Mouse (Mus musculus) left cerebral cortex, adult 18-20 months (tissue): ENCODE results near the gene Ccdc80. TPM values are rescaled to one million over a fixed set of nuclear protein-coding genes. Genes with fewer than 3 reads are reported as not detected.

ENCODE experiments used
- DNase-seq, 2 experiments: peaks; one replicate each; pipeline ENCODE4 v3.0.0; 2021 to 2022; ENCODE audit warnings: low spot score in 2 of 2, mixed read lengths in 1 of 2
- total RNA-seq, 2 experiments: library from RNA; stranded (reverse); gene quantifications; 2 replicates each; pipeline ENCODE4 v1.2.3; 2021

Gene Ccdc80
- total RNA-seq, 2 experiments from 2014 or later, result 5.2 to 5.8 TPM

- DNase-seq, result peak; percentile 27 to 44
Measured at GRCm38 (mm10) chr16:45110498-45110897, 17.3 kb downstream of the Ccdc80 start.

DNA sequence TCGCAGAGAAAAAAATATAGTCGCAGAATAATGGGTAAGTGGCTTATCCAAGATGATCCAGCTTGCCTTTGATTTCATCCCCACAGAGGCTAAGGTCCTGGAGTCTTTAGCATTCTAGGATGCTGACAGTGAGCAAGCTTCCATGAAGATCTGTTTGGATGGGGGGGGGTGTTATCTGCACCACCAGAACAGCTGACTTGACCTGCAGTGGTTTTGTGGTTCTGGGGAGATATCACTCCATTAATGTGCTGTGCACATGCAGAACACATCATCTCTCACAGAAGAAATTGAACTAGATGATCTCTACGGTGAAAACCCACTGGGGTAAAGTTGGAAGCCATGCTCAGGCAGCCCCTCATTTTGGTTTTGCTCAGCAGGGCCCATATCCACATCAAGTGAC is 24.0 kb downstream of the Ccdc80 start:
- no peak for DNase-seq

DNA sequence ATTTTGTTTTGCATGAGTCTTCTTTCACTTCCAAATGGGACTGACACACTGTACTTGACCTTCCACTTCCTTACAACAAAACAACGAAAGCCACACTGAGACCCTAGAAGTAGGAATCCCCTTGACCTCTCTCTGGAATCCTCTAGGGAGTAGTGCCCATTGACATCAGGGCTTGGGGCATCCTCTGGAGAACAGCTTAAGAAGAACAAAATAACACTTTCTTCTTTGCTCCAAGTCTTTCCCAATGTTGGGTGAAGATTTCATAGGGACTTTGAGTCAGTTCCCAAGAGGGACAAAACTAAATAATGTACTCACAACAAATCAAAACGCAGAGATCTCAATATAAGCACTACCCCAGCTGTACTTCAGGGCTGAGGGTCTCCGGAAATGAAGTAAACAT is 25.6 kb downstream of the Ccdc80 start:
- no peak for DNase-seq

- DNase-seq, result peak in 1 of 2 experiments; percentile 23
Measured at GRCm38 (mm10) chr16:45120844-45121425, 27.7 kb downstream of the Ccdc80 start.

DNA sequence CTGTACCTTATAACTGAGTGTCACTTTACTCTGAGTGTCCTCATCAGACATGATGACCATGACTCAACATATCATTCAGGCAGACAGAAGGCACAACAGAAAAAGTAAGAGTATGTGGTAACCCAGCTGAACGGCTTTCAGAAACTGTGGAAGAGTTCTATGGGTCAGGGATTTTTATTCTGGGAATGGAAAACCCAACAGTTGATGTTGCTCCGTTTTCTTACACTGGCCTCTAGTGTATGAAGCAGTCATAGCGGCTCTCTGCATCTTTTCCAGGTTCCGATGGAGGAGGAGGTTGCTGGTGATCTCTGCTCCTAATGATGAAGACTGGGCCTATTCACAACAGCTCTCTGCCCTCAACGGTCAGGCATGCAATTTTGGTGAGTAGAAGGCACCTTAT is 29.4 kb downstream of the Ccdc80 start:
- DNase-seq, result peak; percentile 11 to 30

- DNase-seq, result no peak
Measured at GRCm38 (mm10) chr16:45124230-45125203, 31.3 kb downstream of the Ccdc80 start.

- DNase-seq, result peak; percentile 43 to 63
Measured at GRCm38 (mm10) chr16:45127936-45128710, 34.9 kb downstream of the Ccdc80 start.

GRCm38 (mm10) chr16:45141711-45142110 is 48.5 kb downstream of the Ccdc80 start:
- no peak for DNase-seq

DNA sequence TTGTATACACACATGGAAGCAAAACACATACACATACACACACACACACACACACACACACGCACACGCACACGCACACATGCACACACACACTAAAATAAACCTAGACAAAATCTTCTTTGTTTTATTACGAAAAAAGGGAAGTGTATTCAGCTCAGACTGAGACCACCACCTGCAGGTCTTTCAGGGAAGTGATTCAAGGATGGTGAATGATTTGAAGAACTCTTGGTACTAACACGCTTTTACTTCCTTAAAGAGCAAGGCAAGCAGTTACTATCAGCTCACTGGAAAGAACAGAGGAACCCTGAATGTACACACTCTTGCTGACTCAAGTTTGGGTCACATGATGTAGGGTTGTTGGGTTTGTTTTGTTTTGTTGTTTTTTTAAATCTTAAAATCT is 49.4 kb downstream of the Ccdc80 start:
- DNase-seq, result no peak

DNA sequence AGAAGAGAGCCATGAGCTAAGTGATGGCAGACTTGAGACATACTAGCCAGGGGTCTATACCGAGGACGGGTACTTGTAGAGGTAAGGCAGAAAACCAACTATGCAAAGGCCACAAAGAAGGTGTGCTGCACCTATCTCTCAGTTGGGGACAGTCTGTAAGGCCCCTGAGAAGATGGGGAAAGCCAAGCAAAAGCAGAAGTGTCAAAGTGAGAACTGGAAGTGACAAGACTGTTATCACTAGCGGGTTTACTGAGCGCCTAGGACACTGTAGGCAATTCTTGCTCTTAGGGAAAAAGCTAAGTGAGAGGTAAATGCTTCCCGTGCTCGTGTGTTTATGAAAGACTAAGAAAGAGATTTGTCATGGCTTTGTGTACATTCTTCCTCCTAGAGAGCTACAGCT is 51.9 kb downstream of the Ccdc80 start:
- no peak for DNase-seq

DNA sequence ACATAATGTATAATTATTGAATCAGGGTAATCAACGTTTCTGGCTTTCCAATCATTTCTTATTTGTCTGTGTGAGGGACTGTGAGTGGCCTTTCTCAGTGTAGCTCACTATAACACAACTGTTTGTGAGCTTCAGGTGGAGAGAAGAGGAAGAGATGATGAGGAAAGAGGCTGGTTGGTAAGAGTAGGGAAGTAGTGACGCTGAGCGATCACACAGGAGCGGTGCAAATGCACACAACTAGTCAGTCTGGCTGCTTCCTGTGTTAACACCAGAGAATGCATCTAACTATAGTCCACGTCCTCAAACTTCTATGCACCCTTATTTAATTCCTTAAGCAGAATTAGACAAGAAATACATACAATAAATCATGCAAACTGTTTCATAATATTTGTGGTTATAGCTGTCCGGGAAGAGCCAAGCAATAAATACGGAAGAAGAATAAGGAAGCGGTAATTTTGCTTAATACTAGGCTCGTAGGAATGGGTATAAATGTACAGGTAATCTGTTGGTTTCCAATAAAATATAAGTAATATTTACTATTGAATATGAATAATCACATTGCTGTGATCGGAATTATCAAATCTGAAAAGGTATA is 55.4 kb downstream of the Ccdc80 start:
- no peak for DNase-seq

DNA sequence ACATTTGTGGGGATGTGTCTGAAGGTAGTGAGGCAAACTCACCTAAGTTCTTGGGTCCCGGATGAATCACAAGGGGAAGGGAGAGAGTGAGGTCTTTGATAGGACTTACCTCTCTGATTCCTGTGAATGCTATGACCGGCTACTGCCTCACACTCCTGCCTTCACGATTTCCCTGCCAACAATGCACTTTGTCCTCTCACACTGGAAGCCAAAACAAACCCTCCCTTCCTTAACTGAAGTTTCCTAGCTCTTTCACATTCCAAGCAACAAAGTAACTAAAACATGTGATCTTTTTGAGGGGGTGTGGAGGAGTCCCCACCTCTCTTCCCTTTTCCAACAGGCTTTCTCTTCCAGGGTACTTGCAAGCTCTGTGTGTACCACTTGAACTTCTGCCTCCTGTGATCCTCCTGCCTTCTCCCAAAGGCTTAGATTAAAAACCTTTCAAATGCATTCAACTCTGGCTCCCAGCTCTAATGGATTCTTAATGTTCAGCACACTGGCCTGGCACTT is 61.6 kb downstream of the Ccdc80 start:
- no peak for DNase-seq

DNA sequence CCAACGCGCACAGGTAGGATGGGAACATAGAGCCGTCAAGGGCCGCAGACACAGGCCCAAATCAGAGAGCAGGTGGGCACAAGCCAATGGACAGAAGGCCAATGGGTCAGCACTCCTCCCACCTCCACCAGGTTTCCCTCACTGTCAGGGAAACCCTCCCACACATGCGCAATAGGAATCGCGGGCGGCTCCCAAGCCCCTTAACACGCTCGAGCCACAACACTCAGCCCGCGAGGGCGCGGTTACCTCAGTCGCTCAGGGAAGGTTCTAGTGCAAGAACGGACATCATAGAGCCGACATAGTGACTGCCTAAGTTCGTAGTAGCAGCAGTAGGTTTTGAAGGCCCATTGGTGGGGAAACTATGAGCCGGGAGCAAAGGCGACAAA is 64.9 kb downstream of the Ccdc80 start:
- DNase-seq, result peak; percentile 53 to 64

GRCm38 (mm10) chr16:45158522-45159388 is 65.6 kb downstream of the Ccdc80 start, which contains the start of the genes Slc35a5 and Atg3:
TSS of gene Slc35a5 (minus strand) at chr16:45158706.
TSS of gene Atg3 (plus strand) at chr16:45158785.
- peak; percentile 92 to 95 for DNase-seq

GRCm38 (mm10) chr16:45159389-45159716 is 66.2 kb downstream of the Ccdc80 start:
- DNase-seq, result no peak

Other genes with a start within 250 kb of the Ccdc80 start
- not detected for gene Cd200r2, start 226.3 kb upstream of the Ccdc80 start, total RNA-seq
- gene Cd200r3, start 149.7 kb upstream of the Ccdc80 start, total RNA-seq, result not detected
- gene Slc35a5, start 65.3 kb downstream of the Ccdc80 start, total RNA-seq, result 10 to 100 TPM; 48.0 to 48.8 TPM
- gene Atg3, start 65.4 kb downstream of the Ccdc80 start, total RNA-seq, result 10 to 100 TPM; 44.5 to 45.4 TPM
- gene Btla, start 130.9 kb downstream of the Ccdc80 start, total RNA-seq, result under 1 TPM; 0.49 to 0.51 TPM